Mouse (Mus musculus): ENCODE data around the gene Olfr1346. TPM values are rescaled to one million over a fixed set of nuclear protein-coding genes. Genes with fewer than 3 reads are reported as not detected.

Olfr1346 gene
- total RNA-seq (2023) = not detected

DNA sequence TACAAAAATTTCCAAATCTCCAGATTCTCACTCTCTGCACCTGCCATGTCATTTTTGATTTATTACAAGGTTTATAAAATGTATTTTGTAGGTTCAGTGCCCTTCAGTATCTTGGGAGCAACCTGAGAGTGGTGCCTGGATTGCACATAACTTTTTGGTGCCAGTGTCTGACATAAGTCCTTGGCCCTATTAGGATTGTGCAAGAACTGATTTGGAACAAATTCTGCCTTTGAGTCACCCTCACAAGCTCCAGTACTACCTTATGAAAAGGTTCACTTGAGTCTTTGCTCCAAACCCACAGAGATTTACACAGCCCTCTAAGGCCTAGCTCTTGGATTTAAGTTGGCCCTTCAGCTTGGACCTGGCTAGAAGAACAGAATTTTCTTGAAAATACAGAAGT is at the start of gene Olfr1346:
Gene Olfr1346 (plus strand): TSS at position 151 of the 400 bp plus-strand sequence.

DNA sequence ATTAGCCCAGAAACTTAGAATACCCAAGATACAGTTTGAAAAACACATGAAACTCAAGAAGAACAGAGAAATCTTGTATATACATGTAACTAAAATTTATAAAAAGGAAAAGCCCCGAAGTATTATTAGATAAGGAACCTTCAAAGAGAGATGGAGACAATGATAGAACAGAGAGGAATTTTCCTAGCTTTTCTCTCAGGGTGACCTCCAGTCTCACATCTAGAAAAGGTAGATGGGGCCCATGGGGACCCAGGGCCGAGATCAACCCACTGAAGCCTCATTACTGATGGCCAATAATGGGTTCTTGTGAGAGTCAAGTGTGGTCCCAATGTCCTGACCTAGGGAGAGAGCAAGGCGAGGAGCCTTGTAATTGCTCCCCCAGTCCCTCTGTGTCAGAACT is 28.5 kb upstream of the Olfr1346 start, which contains the start of gene Olfr1344:
Gene Olfr1344 (plus strand): TSS at position 301 of the 400 bp plus-strand sequence.

DNA sequence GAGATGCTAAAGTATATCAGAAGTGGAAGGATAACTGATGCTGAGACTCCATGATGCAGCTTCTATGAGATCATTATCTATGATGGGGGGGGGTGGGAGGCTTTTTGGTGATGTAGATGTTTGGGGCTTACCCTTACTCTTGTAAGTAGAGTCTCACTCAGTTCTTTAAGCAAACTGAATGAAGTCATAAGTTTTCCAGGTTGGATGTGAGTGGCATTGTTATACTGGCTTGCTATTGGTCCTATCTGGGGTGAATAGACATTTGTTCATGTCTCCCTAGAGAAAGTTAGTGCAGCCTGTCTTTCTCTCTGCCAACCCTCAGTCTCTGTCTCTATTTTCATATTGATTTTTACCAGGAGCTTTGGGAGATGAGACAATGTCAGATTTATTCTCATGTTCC is 11.0 kb upstream of the Olfr1346 start, which contains the start of gene Olfr1336:
Gene Olfr1336 (plus strand): TSS at position 301 of the 400 bp plus-strand sequence.

DNA sequence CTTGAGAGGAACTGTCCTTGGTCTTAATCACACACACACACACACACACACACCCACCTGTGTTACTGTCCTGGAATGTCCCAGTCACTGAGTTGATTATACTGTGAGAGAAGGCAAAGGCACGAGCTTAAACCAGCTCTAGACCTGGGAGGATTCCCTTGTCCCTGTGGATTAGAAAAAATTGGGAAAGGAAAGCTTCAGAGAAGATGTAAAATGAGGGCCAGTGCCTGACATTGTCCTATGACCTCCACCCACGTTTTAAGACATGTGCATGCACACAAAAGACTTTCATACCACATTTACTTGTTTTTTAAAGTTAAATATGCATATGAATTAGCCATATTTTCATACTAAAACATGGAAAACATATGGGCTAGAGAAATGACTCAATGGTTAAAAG is 19.9 kb downstream of the Olfr1346 start, which contains the start of gene Olfr5:
Gene Olfr5 (minus strand): TSS at position 101 of the 400 bp plus-strand sequence.

DNA sequence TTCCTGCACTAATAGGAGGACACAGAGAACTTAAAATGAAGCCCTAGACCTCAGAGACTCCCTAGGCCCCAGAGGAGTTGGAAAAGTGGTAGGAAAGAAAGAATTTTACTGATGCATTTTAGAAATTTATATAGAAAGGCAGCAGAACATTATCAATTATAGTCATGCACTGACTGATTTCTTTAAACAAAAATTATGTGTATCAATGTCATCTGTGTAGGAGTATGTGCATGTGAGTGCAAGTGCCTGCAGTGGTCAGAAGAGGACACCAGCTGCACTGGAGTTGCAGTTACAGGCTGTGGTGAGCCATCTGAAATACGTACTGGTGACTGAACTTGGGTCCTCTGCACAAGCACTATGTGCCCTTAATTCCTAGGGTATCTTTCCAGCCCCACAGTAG is 32.8 kb downstream of the Olfr1346 start, which contains the start of gene Olfr1347:
Gene Olfr1347 (minus strand): TSS at position 101 of the 400 bp plus-strand sequence.

DNA sequence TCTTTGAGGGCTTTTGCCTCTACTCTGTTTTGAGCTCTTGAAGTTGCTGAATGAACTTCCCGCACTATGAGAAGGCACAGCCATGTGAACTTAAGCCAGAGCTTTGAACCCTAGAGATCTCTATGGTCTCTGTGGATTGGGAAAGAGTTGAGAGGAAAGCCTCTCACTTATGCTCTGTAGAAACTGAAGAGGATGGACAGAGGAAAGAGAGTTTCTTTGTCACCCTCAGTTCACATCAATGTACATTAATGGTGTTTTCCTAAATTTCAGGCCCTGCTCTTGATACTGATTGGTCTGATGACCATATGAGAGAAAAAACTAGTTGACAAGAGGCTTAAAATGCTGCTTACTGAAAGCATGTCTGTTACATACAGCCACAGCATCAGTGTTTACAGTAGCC is 41.7 kb downstream of the Olfr1346 start, which contains the start of gene Olfr1348:
Gene Olfr1348 (minus strand): TSS at position 101 of the 400 bp plus-strand sequence.

DNA sequence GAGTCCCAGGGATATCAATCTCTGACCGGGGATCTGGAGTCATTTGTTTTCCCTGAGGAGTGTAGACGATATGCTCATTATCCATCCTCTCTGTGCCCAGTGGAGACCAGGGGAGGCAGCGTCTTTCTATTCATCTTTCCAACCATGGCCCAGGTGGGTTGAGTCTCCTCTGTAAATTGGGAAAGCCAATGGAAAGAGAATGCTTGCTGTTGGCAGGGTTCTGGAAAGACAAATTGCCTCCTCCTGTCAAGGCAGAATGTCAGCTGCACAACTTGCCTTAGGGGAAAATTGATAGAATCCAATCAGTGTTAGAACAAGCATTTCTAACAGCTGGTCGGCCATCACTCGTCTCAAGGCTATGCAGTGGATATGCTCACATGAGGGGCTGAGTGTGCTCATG is 55.9 kb downstream of the Olfr1346 start, which contains the start of gene Olfr1349:
Gene Olfr1349 (minus strand): TSS at position 101 of the 400 bp plus-strand sequence.

Other genes with a start within 250 kb of the Olfr1346 start
- gene Zscan5b, start 244.8 kb upstream of the Olfr1346 start, total RNA-seq (2023) = not detected
- gene Epp13, start 214.4 kb upstream of the Olfr1346 start, total RNA-seq (2023) = not detected
- gene Zfp667, start 180.5 kb upstream of the Olfr1346 start, total RNA-seq (2023) = 1 to 10 TPM; 1.7 to 3.0 TPM
- gene Zfp583, start 135.8 kb upstream of the Olfr1346 start, total RNA-seq (2023) = 1 to 10 TPM; 1.4 to 1.9 TPM
- gene Gm3854, start 123.3 kb upstream of the Olfr1346 start, total RNA-seq (2023) = not detected
- gene Zfp78, start 103.8 kb upstream of the Olfr1346 start, total RNA-seq (2023) = 1 to 10 TPM in 1 of 2 experiments, under 1 TPM in 1; 0.89 to 1.9 TPM
- gene Zfp28, start 83.8 kb upstream of the Olfr1346 start, total RNA-seq (2023) = 1 to 10 TPM; 1.9 to 2.9 TPM
- not detected for gene Smim17, start 68.4 kb upstream of the Olfr1346 start, total RNA-seq (2023)
- gene Gm20715, start 56.8 kb upstream of the Olfr1346 start, total RNA-seq (2023) = not detected
- gene Olfr1344, start 28.4 kb upstream of the Olfr1346 start, total RNA-seq (2023) = not detected
- not detected for gene Olfr1336, start 10.9 kb upstream of the Olfr1346 start, total RNA-seq (2023)
- not detected for gene Olfr5, start 19.8 kb downstream of the Olfr1346 start, total RNA-seq (2023)
- not detected for gene Olfr1347, start 32.7 kb downstream of the Olfr1346 start, total RNA-seq (2023)
- gene Olfr1348, start 41.6 kb downstream of the Olfr1346 start, total RNA-seq (2023) = not detected
- gene Olfr1349, start 55.8 kb downstream of the Olfr1346 start, total RNA-seq (2023) = not detected
- not detected for gene Olfr1350, start 97.7 kb downstream of the Olfr1346 start, total RNA-seq (2023)
- not detected for gene Zim1, start 229.3 kb downstream of the Olfr1346 start, total RNA-seq (2023)